Mouse (Mus musculus): ENCODE data around the gene Ctdnep1. TPM values are rescaled to one million over a fixed set of nuclear protein-coding genes. Genes with fewer than 3 reads are reported as not detected.

Gene Ctdnep1
- polyA plus RNA-seq, 1 experiment from 2014 or later, result 20.7 TPM

DNA sequence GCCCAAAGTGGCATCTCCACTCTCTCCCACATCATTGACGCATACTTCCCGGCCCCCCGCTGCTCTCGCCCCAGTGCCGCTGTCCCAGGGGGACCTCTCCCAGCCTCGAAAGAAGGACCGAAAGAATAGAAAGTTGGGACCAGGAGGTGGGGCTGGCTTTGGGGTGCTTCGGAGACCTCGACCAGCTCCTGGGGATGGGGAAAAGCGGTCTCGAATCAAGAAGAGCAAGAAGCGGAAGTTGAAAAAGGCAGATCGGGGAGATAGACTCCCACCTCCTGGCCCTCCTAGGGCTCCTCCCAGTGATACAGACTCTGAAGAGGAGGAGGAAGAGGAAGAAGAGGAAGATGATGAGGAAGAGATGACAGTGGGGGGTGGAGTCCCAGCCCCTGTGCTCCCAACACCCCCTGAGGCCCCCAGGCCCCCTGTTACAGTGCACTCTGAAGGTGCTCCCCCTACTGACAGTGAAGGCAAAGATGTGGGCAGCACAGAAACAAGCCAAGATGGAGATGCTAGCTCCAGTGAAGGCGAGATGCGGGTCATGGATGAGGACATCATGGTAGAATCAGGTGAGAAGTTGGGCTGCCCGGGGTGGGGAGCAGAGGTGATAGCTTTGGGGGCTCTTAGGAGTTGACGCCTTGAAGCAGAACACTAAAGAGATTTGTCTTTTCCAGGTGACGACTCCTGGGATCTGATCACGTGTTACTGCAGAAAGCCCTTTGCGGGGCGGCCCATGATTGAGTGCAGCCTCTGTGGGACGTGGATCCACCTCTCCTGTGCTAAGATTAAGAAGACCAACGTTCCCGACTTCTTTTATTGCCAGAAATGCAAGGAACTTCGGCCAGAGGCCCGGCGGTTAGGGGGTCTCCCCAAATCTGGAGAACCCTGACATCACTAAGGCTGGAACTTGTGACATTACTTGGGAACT lies 17.9 kb downstream of the Ctdnep1 start:
- peaks cover 22% of the 10 kb centered on the region for H3K36me3 ChIP-seq (ENCODE audit: control insufficient read depth, insufficient read depth, low read length)
- peaks cover 24% of the 10 kb centered on the region for H3K4me1 ChIP-seq (ENCODE audit: control insufficient read depth, insufficient read depth, low read length)
- no peak for ATAC-seq
- H3K4me3 ChIP-seq (ENCODE audit: low read length), result no peak overlapping the region
- no peak overlapping the region for H3K4me2 ChIP-seq (ENCODE audit: low read depth, low read length)
- H3K27ac ChIP-seq (ENCODE audit: low read length), result no peak overlapping the region; the same call in 1 of the 2 replicates
- no peaks in the 10 kb centered on the region for H3K27me3 ChIP-seq (replicated peaks; ENCODE audit: control insufficient read depth, insufficient read depth, low read length)
- H3K9me3 ChIP-seq (ENCODE audit: control insufficient read depth, low read length), result no peaks in the 10 kb centered on the region
- 92% methylated on average over 27 of the region's 27 CpGs for WGBS
- H3K9ac ChIP-seq (ENCODE audit: low read depth, low read length), result no peak overlapping the region

DNA sequence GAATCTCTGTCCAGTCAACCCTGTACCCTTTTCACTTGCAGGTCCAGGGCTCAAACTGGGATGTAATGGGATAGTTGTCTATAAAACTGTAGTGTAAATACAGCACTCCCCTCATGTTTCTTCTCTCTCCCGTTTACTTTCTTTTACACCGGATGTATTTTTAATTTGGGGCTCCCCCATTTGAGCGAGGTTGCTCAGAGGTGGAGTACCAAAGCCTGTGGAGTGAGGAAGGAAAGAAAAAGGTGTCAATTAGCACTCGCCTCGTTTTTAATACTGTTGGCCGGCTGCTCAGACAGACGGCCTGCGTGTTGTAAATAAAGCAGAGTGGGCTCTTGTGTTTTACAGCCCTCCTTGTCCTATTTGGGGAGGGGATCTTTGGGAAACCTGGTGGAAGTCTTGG lies 18.7 kb downstream of the Ctdnep1 start:
- Histone ChIP-seq H3K4me2 (ENCODE audit: low read depth, low read length) (no peak overlapping the region), H3K9ac (ENCODE audit: low read depth, low read length) (no peak overlapping the region), H3K9me3 (ENCODE audit: control insufficient read depth, low read length) (no peaks in the 10 kb centered on the region), H3K27ac (ENCODE audit: low read length) (peak overlapping the region; percentile 25; the same call in 1 of the 2 replicates), H3K36me3 (ENCODE audit: control insufficient read depth, insufficient read depth, low read length) (peaks cover 17% of the 10 kb centered on the region), H3K4me1 (ENCODE audit: control insufficient read depth, insufficient read depth, low read length) (peaks cover 22% of the 10 kb centered on the region), H3K27me3 (replicated peaks; ENCODE audit: control insufficient read depth, insufficient read depth, low read length) (no peaks in the 10 kb centered on the region), H3K4me3 (ENCODE audit: low read length) (no peak overlapping the region)
- WGBS, result 76% methylated on average over 8 of the region's 8 CpGs
- no peak for ATAC-seq

DNA sequence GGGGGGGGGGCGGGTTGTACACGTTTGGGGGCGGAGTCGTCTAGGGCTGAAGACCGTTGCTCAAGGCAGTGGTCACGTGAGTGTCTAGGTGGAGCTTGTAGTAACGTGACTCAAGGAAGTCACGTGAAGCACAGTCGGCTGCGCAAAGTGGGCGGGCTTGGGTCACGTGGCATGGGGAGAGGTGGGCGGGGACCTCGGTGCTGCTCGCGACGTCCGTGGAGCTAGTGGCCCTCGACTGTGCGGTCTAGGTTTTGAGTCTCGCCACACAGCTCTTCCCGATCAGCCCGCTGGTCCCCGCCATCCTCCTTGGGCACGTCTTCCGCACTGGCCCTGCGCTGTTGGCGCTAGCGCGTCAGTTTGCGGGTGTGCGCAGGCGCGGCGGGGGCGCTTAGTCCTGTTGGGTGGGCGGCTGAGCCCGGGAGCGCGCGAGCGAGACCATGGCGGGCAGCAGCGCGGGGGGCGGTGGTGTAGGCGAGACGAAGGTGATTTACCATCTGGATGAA lies 19.5 kb downstream of the Ctdnep1 start, which contains the start of gene Dvl2:
TSS of gene Dvl2 (plus strand) at position 200 of the 503 bp plus-strand sequence.
- ATAC-seq, result peak; percentile 57
- peak within 1 kb of the TSS; percentile 91 for H3K9ac ChIP-seq (ENCODE audit: low read depth, low read length)

DNA sequence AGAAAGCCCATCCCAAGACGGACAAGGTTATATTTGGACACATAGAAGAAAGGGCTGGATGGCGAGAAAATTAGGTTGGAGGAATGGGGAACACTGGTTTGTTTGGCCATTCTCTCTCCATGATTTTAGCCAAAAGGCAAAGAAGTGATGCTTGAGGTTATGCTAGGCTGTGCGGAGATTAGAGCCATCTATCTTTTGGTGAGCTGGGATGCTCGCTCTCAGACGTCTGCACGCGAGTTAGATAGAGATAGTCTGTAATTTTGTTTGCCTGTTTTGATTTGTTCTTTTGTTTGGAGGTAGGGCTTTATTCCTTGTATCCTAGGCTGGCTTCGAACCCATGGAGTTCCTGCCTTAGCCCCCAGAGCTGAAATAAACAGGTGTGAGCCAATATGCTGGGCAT lies 20.2 kb downstream of the Ctdnep1 start:
- H3K36me3 ChIP-seq (ENCODE audit: control insufficient read depth, insufficient read depth, low read length), result peaks cover 16% of the 10 kb centered on the region
- H3K27ac ChIP-seq (ENCODE audit: low read length), result peak overlapping the region; percentile 96
- H3K9me3 ChIP-seq (ENCODE audit: control insufficient read depth, low read length), result no peaks in the 10 kb centered on the region
- ATAC-seq, result no peak
- peak overlapping the region; percentile 82 for H3K4me2 ChIP-seq (ENCODE audit: low read depth, low read length)
- peaks cover 21% of the 10 kb centered on the region for H3K4me1 ChIP-seq (ENCODE audit: control insufficient read depth, insufficient read depth, low read length)
- H3K4me3 ChIP-seq (ENCODE audit: low read length), result peak overlapping the region; percentile 84
- peak overlapping the region; percentile 91 for H3K9ac ChIP-seq (ENCODE audit: low read depth, low read length)
- no peaks in the 10 kb centered on the region for H3K27me3 ChIP-seq (replicated peaks; ENCODE audit: control insufficient read depth, insufficient read depth, low read length)
- WGBS, result 10% methylated on average over 8 of the region's 8 CpGs

More for the DNA sequence above, 19.5 kb downstream of the Ctdnep1 start, which contains the start of gene Dvl2:
- H3K36me3 ChIP-seq (ENCODE audit: control insufficient read depth, insufficient read depth, low read length), result peaks cover 16% of the 10 kb centered on the region
- H3K9me3 ChIP-seq (ENCODE audit: control insufficient read depth, low read length), result no peaks in the 10 kb centered on the region
- under 1% methylated on average over 48 of the region's 48 CpGs for WGBS
- no peaks in the 10 kb centered on the region for H3K27me3 ChIP-seq (replicated peaks; ENCODE audit: control insufficient read depth, insufficient read depth, low read length)
- peaks cover 21% of the 10 kb centered on the region for H3K4me1 ChIP-seq (ENCODE audit: control insufficient read depth, insufficient read depth, low read length)
- peak within 1 kb of the TSS; percentile 84 for H3K4me3 ChIP-seq (ENCODE audit: low read length)
- peak within 1 kb of the TSS; percentile 96 for H3K27ac ChIP-seq (ENCODE audit: low read length)
- peak within 1 kb of the TSS; percentile 82 for H3K4me2 ChIP-seq (ENCODE audit: low read depth, low read length)

DNA sequence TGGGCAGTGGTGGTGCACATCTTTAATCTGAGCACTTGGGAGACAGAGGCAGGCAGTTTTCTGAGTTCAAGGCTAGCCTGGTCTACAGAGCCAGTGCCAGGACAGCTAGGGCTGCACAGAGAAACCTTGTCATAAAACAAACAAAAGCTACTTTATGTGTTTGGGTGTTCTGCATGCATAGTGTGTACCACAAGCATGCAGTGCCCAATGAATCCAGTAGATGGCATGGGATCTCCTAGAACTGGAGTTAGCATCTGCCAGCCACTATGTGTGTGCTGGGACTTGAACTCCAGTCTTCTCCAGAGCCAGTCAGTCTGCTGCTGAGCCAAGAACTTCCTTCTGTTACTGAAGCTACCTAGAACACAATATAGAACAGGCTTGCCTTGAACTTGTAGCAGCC lies 20.9 kb downstream of the Ctdnep1 start:
- Histone ChIP-seq H3K9me3 (ENCODE audit: control insufficient read depth, low read length) (no peaks in the 10 kb centered on the region), H3K4me1 (ENCODE audit: control insufficient read depth, insufficient read depth, low read length) (peaks cover 21% of the 10 kb centered on the region), H3K27ac (ENCODE audit: low read length) (no peak overlapping the region), H3K27me3 (replicated peaks; ENCODE audit: control insufficient read depth, insufficient read depth, low read length) (no peaks in the 10 kb centered on the region), H3K4me2 (ENCODE audit: low read depth, low read length) (peak overlapping the region; percentile 82), H3K9ac (ENCODE audit: low read depth, low read length) (no peak overlapping the region), H3K4me3 (ENCODE audit: low read length) (peak overlapping the region; percentile 84), H3K36me3 (ENCODE audit: control insufficient read depth, insufficient read depth, low read length) (peaks cover 16% of the 10 kb centered on the region)
- ATAC-seq, result no peak

DNA sequence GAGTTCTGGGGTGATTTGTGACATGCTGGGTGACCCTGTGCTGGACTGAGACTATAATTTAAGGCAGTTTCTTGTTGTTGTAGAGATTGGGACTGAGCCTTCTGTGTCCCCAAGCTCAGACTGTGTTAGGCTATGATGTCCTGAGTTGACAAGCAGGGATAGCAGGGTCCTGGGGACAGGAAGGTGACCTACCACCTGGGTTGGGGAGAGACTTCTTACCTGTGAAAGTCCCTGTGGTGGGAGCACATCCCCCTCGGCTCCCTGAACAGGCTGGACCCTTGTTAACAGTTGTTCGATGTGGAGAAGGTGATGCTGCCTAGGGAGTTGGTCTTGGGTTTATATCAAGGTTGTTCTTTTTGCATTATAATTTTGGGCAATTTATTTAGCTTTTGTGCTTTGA lies 21.5 kb downstream of the Ctdnep1 start:
- Histone ChIP-seq H3K4me1 (ENCODE audit: control insufficient read depth, insufficient read depth, low read length) (peaks cover 20% of the 10 kb centered on the region), H3K27ac (ENCODE audit: low read length) (no peak overlapping the region), H3K36me3 (ENCODE audit: control insufficient read depth, insufficient read depth, low read length) (peaks cover 22% of the 10 kb centered on the region), H3K9ac (ENCODE audit: low read depth, low read length) (no peak overlapping the region), H3K4me2 (ENCODE audit: low read depth, low read length) (peak overlapping the region; percentile 82; the same call in 1 of the 2 replicates), H3K4me3 (ENCODE audit: low read length) (peak overlapping the region; percentile 84; the same call in 1 of the 2 replicates), H3K27me3 (replicated peaks; ENCODE audit: control insufficient read depth, insufficient read depth, low read length) (no peaks in the 10 kb centered on the region), H3K9me3 (ENCODE audit: control insufficient read depth, low read length) (no peaks in the 10 kb centered on the region)
- no peak for ATAC-seq
- WGBS, result 88% methylated on average over 2 of the region's 2 CpGs

DNA sequence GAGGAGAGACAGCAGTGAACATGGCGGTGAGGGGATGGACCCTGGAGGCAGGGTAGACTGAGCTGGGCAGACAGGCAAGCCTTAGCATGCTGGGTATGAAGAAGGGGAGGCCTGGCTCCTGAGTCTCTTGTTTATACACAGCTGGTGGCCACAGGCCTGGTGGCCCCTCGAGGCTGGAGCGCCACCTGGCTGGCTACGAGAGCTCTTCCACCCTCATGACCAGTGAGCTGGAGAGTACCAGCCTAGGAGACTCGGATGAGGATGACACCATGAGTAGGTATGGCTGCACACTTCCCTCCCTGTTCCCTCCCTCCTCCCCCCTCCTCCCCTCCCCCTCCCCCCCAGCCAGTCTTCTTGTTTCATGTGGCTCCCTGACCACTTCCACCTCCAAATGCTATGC lies 24.6 kb downstream of the Ctdnep1 start:
- Histone ChIP-seq H3K9me3 (ENCODE audit: control insufficient read depth, low read length) (no peaks in the 10 kb centered on the region), H3K4me2 (ENCODE audit: low read depth, low read length) (no peak overlapping the region), H3K4me3 (ENCODE audit: low read length) (no peak overlapping the region), H3K4me1 (ENCODE audit: control insufficient read depth, insufficient read depth, low read length) (peaks cover 17% of the 10 kb centered on the region), H3K36me3 (ENCODE audit: control insufficient read depth, insufficient read depth, low read length) (peaks cover 24% of the 10 kb centered on the region), H3K9ac (ENCODE audit: low read depth, low read length) (no peak overlapping the region), H3K27ac (ENCODE audit: low read length) (no peak overlapping the region), H3K27me3 (replicated peaks; ENCODE audit: control insufficient read depth, insufficient read depth, low read length) (no peaks in the 10 kb centered on the region)
- 62% methylated on average over 5 of the region's 5 CpGs for WGBS
- ATAC-seq, result no peak

DNA sequence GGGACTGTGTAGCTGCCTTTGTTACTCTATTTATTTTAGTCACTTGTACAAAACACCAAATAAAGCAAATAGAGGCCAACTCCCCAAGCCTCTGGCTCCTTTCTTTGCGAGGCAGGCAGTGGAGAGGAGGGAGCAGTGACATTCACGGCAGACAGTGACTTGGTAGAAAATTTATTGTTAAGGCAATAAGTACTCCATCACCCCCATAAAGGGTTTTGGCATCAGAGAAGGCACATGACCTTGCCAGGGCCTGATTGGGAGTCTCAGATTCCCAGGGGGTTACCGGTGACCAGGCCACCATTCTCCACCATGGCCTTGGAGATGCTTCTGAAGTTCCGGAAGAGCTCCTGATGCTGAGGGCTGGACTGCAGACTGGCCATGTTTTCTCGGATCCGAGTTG lies 29.1 kb downstream of the Ctdnep1 start:
- Histone ChIP-seq H3K36me3 (ENCODE audit: control insufficient read depth, insufficient read depth, low read length) (peaks cover 46% of the 10 kb centered on the region), H3K4me3 (ENCODE audit: low read length) (no peak overlapping the region), H3K9ac (ENCODE audit: low read depth, low read length) (no peak overlapping the region), H3K27ac (ENCODE audit: low read length) (no peak overlapping the region), H3K4me1 (ENCODE audit: control insufficient read depth, insufficient read depth, low read length) (peaks cover 11% of the 10 kb centered on the region), H3K9me3 (ENCODE audit: control insufficient read depth, low read length) (no peaks in the 10 kb centered on the region), H3K27me3 (replicated peaks; ENCODE audit: control insufficient read depth, insufficient read depth, low read length) (no peaks in the 10 kb centered on the region), H3K4me2 (ENCODE audit: low read depth, low read length) (no peak overlapping the region)
- no peak for ATAC-seq
- 89% methylated on average over 6 of the region's 6 CpGs for WGBS

DNA sequence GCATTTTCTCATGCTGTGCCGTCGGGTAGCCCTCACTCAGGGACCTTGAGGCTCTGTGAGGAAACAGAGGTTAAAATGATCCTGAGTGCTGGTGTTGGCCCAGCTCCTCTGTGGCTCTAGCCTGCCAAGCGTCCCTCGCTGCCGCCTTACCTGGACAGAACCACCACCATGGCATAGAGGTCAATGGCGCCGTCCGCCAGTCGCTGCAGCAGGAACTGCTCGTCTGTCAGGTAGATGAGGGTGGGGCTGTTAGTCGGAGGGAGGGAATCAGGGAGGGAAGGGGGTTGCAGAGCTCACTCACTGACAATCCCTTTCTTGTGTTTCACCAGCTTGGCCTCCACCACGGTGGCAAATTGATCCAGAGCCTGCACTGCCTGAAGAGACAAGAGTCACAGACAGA lies 29.6 kb downstream of the Ctdnep1 start:
- peaks cover 11% of the 10 kb centered on the region for H3K4me1 ChIP-seq (ENCODE audit: control insufficient read depth, insufficient read depth, low read length)
- WGBS, result 82% methylated on average over 12 of the region's 12 CpGs
- peaks cover 46% of the 10 kb centered on the region for H3K36me3 ChIP-seq (ENCODE audit: control insufficient read depth, insufficient read depth, low read length)
- no peaks in the 10 kb centered on the region for H3K27me3 ChIP-seq (replicated peaks; ENCODE audit: control insufficient read depth, insufficient read depth, low read length)
- H3K9ac ChIP-seq (ENCODE audit: low read depth, low read length), result no peak overlapping the region
- no peak overlapping the region for H3K4me2 ChIP-seq (ENCODE audit: low read depth, low read length)
- H3K27ac ChIP-seq (ENCODE audit: low read length), result no peak overlapping the region
- no peaks in the 10 kb centered on the region for H3K9me3 ChIP-seq (ENCODE audit: control insufficient read depth, low read length)
- H3K4me3 ChIP-seq (ENCODE audit: low read length), result no peak overlapping the region
- ATAC-seq, result no peak

All from intestine, embryonic 16.5 days (tissue).